Mouse (Mus musculus): ENCODE data around the gene Tpbgl.

Tpbgl gene

DNA sequence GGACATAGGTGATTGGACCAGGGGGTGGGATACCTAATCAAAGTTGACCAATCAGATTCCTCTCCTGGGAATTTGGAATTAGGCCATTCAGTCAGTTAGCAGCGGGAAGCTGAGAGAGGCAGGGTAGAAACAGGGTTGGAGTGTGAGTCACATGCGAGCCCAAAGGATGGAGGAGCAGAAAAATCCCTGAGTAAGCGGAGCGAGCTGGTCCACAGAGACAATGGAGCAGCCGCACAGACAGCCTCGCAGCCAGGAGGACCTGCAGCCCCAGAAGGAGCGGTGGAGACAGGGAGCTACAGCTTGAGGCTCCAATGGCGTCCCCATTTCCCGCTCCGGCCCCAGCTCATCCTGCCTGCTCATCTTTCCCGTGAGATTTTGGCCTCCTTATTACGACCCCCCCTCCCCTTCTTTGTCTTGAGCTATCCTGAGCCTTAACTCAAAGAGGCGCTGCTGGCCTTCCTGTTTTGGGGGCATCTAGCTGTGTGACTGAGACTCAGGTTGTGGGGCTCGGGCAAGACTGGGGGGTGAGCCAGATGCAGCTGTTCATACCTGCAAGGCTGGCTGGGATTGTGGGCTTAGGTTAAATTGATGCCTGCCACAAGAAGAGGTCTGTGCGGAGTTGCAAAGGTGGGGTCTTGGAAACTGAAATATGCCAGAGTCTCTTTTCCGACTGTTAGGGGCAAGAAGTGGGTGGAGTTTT, 47.3 kb downstream of the Tpbgl start:
- no peak for DNase-seq (ENCODE audit: low read depth, low spot score)
- peaks cover 4% of the 10 kb centered on the region; the same call in 1 of the 2 replicates for H3K36me3 ChIP-seq (ENCODE audit: control insufficient read depth, insufficient read depth, low read length, poor library complexity, severe bottlenecking)
- no peaks in the 10 kb centered on the region for H3K27me3 ChIP-seq (ENCODE audit: control insufficient read depth, insufficient read depth, low read length, poor library complexity, severe bottlenecking)

GRCm38 (mm10) chr7:99578246-99578645, 48.7 kb downstream of the Tpbgl start:
- no peak for DNase-seq (ENCODE audit: low read depth, low spot score)
- Histone ChIP-seq H3K36me3 (ENCODE audit: control insufficient read depth, insufficient read depth, low read length, poor library complexity, severe bottlenecking) (no peaks in the 10 kb centered on the region), H3K27me3 (ENCODE audit: control insufficient read depth, insufficient read depth, low read length, poor library complexity, severe bottlenecking) (no peaks in the 10 kb centered on the region)
